Mouse (Mus musculus) right cerebral cortex, postnatal 14 days (tissue): ENCODE measurements around the gene Esp4.
"Not testable (repeated sequence)": the region's sequence is repeated elsewhere in the genome, so short reads cannot be mapped to it uniquely, and the experiment has no call there.

Experiments used
- DNase-seq: peaks from one replicate; pipeline ENCODE4 v3.0.0; 2022

The Esp4 gene

GRCm38 (mm10) chr17:40598294-40598693 lies at the start of gene Esp4:
TSS of gene Esp4 (plus strand) at chr17:40598594.
- DNase-seq, result no peak

DNA sequence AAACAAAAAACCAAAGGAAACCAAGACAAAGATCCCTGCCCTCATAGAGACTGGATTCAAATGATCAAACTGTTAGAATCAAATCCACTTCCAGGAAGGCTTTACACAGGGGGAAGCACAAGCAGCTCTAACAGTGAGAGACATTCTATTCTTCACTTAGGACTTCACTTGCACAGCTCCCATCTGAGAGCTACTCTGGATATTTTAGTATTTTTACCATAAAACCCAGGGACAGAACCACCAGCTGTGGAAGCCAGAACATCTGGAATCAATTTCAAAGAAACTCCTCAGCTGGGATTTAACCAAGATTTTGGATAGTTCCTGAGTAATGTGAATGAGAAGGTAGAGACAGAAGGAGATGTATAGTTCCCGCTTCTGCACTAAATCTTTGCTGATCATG lies 44.9 kb upstream of the Esp4 start:
- DNase-seq, result no peak

DNA sequence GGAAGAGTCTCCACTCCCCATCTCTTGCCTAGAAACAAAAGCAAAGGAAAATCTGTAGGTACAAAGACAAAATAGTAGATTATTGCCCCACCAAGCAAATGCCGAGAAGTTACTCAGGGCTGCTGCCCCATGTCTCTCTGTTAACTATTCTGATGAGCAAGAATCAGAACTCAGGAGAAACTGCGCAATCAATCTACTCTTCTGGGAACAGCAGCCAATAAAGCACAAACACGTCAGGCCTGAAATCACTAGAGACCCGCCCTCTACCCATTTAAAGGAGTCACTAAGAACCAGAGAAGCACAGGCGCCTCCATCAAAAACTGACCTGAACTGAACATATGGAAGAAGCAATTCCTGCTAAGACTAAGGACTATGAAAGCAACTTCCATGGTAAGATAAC lies 37.2 kb upstream of the Esp4 start, which contains the start of gene Esp6:
Gene Esp6, plus strand, starts transcription at position 301 of the 400 bp plus-strand sequence.
- DNase-seq, result no peak

- DNase-seq, result not testable (repeated sequence)
These were observed 14.5 kb upstream of the Esp4 start for GRCm38 (mm10) chr17:40583906-40584305.

GRCm38 (mm10) chr17:40591297-40591696 lies 7.1 kb upstream of the Esp4 start:
- no peak for DNase-seq

DNA sequence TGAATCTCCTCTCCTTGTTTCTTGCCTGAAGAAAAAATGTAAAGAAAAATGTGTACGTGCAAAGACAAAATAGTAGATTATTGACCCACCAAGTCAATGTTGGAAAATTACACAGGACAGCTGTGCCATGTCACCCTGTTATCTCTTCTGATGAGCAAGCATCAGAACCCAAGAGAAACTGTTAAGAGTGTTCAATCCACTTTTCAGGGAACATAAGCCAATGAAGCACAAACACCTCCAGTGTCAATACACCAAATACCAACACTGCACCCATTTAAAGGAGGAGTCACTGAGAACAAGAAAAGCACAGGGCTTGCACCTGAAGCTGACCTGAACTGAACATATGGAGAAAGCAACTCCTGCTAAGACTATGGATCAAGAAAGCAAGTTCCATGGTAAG lies 33.4 kb downstream of the Esp4 start, which contains the start of gene Esp3:
Gene Esp3, plus strand, starts transcription at position 301 of the 400 bp plus-strand sequence.
- not testable (repeated sequence) for DNase-seq
